Mouse (Mus musculus) hindbrain, embryonic 14.5 days (tissue): Measurements from ENCODE around the gene 1700025G04Rik. TPM values are rescaled to one million over a fixed set of nuclear protein-coding genes. Genes with fewer than 3 reads are reported as not detected.
A peak's percentile ranks its signal among the peaks of the same experiment; 100 is the strongest.

ENCODE experiments used
- ATAC-seq: fragments of 200-750 bp; cut with Nextera tagmentation; 2 replicates; pipeline ENCODE4 v1.8.0; 2017; ENCODE audit warnings: moderate number of reproducible peaks, mild to moderate bottlenecking, moderate TSS enrichment, moderate library complexity; ENCODE audit not compliant: low FRiP score
- DNase-seq: peaks from one replicate; pipeline ENCODE4 v3.0.0-alpha.2; 2015; ENCODE audit warnings: low spot score
- H3K27ac ChIP-seq: fragments of 300-500 bp; sonication (generic); 2 replicates; pipeline ENCODE4 v1.5.1; 2014; ENCODE audit warnings: mild to moderate bottlenecking, moderate library complexity
- H3K27me3 ChIP-seq: fragments of 300-500 bp; sonication (generic); 2 replicates; pipeline ENCODE4 v1.6.1; 2014; ENCODE audit warnings: mild to moderate bottlenecking, low read length, mixed read lengths; ENCODE audit not compliant: control insufficient read depth, insufficient read depth
- H3K36me3 ChIP-seq: fragments of 300-500 bp; sonication (generic); replicated peaks from 2 replicates; pipeline ENCODE4 v1.6.1; 2014; ENCODE audit not compliant: control insufficient read depth, insufficient read depth
- H3K4me1 ChIP-seq: fragments of 300-500 bp; sonication (generic); replicated peaks from 2 replicates; pipeline ENCODE4 v1.6.1; 2014; ENCODE audit warnings: antibody characterized with exemption, low read length, mixed read lengths; ENCODE audit not compliant: control insufficient read depth, insufficient read depth
- H3K4me2 ChIP-seq: fragments of 300-500 bp; sonication (generic); replicated peaks from 2 replicates; pipeline ENCODE4 v1.6.1; 2014; ENCODE audit warnings: mild to moderate bottlenecking, moderate library complexity
- H3K4me3 ChIP-seq: fragments of 300-500 bp; sonication (generic); replicated peaks from 2 replicates; pipeline ENCODE4 v1.5.1; 2014; ENCODE audit warnings: mild to moderate bottlenecking, low read length
- H3K9ac ChIP-seq: fragments of 300-500 bp; sonication (generic); 2 replicates; pipeline ENCODE4 v1.6.1; 2014
- H3K9me3 ChIP-seq: fragments of 300-500 bp; sonication (generic); 2 replicates; pipeline ENCODE4 v1.6.1; 2016; ENCODE audit warnings: low read length; ENCODE audit not compliant: control insufficient read depth
- WGBS: fragments of 180-500 bp; shearing (Covaris S2); extraction: QIAGEN DNeasy Blood & Tissue Kit; methylation state at CpG from one replicate; pipeline ENCODE4 v1.1.7; 2014; 5-methylcytosine and 5-hydroxymethylcytosine counted together
- polyA plus RNA-seq: library from polyadenylated mRNA; unstranded; fragments of >200 nt; fragmentation: Nextera tagmentation; extraction: Ambion mirVana; gene quantifications from 2 replicates; pipeline ENCODE4 v1.2.1, GENCODE M21; 2014

1700025G04Rik gene
- polyA plus RNA-seq, 1 experiment from 2014 or later = 32.6 TPM

DNA sequence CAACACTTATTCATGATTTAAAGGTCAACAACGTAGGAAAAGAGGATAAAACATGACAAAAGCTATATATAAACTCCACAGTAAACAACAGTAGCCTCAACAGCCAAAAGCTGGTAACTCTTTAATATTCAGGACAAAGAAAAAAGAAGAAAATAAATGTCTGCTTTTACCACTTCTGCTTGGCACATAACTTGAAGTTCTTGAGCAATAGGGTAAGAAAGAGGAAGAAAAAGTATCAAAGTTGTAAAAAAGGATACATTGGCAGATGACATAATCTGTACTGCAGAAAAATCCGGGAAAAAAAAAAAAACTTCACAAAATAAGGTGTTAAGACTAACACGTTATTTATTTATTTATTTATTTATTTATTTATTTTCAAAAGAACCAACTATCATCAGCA, 131.5 kb downstream of the 1700025G04Rik start:
- Histone ChIP-seq H3K27me3 (no peaks in the 10 kb centered on the region), H3K4me2 (no peak overlapping the region), H3K4me3 (no peak overlapping the region), H3K9me3 (no peaks in the 10 kb centered on the region), H3K4me1 (peaks cover 10% of the 10 kb centered on the region), H3K27ac (no peak overlapping the region), H3K36me3 (no peaks in the 10 kb centered on the region), H3K9ac (no peak overlapping the region)
- DNase-seq = no peak
- 75% methylated on average over 3 of the region's 3 CpGs for WGBS
- no peak for ATAC-seq

DNA sequence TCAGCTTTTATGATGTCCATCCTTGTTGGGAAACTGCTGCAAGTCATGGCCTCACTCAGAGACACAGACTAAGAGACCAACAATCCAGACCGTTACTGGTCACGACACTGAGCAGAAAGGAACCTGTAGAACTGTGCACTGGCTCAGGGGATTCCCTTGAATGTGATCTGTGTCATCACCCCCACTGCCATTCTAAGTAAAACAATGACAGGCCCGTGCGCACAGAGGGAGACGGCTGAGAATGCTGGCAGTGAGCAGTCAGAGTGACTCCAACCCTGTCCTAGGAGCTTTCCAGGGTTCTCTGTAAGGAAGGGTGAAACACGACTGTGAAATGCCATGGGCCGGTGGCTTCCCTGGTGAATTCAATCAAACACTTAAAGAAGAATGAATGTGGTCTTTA, 132.3 kb downstream of the 1700025G04Rik start:
- no peak overlapping the region for H3K27ac ChIP-seq
- H3K9me3 ChIP-seq = no peaks in the 10 kb centered on the region
- no peak overlapping the region for H3K9ac ChIP-seq
- ATAC-seq (no peak), DNase-seq (no peak)
- H3K36me3 ChIP-seq = no peaks in the 10 kb centered on the region
- no peaks in the 10 kb centered on the region for H3K27me3 ChIP-seq
- 21% methylated on average over 7 of the region's 7 CpGs for WGBS
- H3K4me2 ChIP-seq = no peak overlapping the region
- H3K4me3 ChIP-seq = no peak overlapping the region
- peaks cover 18% of the 10 kb centered on the region for H3K4me1 ChIP-seq

DNA sequence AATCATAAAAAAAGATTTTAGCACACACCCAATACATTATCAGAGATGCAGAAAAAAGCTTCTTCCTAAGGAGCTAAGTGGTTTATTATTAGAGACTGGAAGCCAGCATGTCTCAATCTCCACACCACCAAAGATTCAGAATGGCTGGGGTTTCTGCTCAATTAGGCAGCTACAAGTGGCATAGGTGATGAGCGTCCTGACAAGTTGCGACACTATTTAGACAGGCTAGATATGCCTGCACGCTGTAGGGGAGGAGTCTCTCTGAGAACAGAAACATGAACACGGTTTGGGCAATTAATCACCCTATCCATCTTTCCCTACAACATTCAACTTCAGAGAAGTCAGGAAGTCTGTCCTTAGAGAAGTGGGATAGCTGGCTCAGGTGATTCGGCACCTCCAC, 134.1 kb downstream of the 1700025G04Rik start:
- Histone ChIP-seq H3K27me3 (no peaks in the 10 kb centered on the region), H3K9me3 (no peaks in the 10 kb centered on the region), H3K9ac (no peak overlapping the region), H3K36me3 (no peaks in the 10 kb centered on the region), H3K4me1 (peaks cover 19% of the 10 kb centered on the region), H3K4me2 (no peak overlapping the region), H3K4me3 (no peak overlapping the region), H3K27ac (no peak overlapping the region)
- no peak for ATAC-seq
- 65% methylated on average over 5 of the region's 5 CpGs for WGBS
- DNase-seq = no peak

DNA sequence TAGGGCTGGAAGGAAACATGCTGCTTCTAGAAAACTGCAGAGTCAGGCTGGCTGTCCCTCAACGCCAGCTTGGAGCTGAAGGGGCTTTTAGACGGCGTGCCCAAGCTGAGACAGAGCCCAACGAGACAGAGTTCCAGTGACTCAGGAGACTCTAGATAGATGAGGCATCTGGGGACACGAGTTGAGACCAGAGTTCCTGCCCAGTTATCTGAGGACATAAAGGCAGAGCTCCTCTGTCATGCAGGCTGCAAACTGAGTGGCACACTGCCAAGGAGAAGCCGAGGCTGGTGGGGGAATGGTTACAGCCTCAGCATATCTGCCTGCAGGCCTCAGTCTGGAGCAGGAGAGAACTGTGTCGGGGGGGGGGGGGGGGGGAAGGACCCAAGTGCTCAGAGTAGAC, 136.4 kb downstream of the 1700025G04Rik start:
- Histone ChIP-seq H3K36me3 (no peaks in the 10 kb centered on the region), H3K27me3 (no peaks in the 10 kb centered on the region), H3K4me3 (no peak overlapping the region), H3K4me1 (peaks cover 19% of the 10 kb centered on the region), H3K4me2 (no peak overlapping the region), H3K9me3 (no peaks in the 10 kb centered on the region), H3K27ac (peak overlapping the region; percentile 43; the same call in 1 of the 2 replicates), H3K9ac (no peak overlapping the region)
- ATAC-seq (peak; percentile 56; the same call in 1 of the 2 replicates), DNase-seq (peak; percentile 67)
- WGBS = 31% methylated on average over 7 of the region's 7 CpGs

DNA sequence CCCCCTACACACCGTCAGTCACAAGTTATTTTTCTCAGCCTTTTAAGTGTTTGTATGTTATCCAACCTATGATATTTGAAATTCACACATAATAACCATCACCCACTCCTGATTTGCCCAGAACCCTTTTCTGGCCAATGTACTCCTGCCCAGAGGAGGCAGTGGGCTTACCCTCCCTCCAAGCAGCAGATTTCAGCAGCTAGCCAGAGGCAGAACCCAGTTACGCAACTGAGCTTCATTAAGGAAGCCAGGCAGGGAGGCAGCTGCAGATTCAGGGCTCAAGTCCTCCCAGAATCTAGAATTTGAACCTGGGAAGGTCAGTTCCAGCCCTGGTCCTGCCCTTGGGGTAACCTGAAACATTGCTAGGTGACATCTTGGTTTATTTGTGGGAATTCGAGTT, 141.9 kb downstream of the 1700025G04Rik start:
- Histone ChIP-seq H3K4me3 (no peak overlapping the region), H3K9ac (no peak overlapping the region), H3K27ac (no peak overlapping the region), H3K9me3 (no peaks in the 10 kb centered on the region), H3K36me3 (no peaks in the 10 kb centered on the region), H3K4me2 (no peak overlapping the region), H3K27me3 (no peaks in the 10 kb centered on the region), H3K4me1 (peaks cover 49% of the 10 kb centered on the region)
- ATAC-seq (no peak), DNase-seq (no peak)
- 69% methylated on average over 3 of the region's 3 CpGs for WGBS

DNA sequence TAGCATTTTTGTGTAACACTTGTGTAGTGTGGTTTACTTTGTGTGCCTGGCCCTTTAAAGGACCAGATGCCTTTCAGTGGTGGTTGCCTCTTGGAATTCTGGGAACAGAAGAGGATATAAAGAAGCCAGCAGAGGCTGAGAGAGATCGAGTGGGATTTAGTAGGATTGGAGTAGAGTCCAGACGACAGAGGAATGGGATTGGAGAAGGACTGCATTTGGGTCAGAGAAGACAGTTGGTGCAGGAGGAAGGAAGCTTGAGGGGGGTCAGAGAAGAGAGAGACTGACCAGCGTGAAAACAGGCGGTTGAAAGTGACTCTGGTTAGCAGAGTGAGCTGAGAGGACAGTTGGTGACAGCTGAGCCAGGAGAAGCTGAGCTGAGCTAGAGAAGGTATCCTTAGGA, 142.4 kb downstream of the 1700025G04Rik start:
- H3K9me3 ChIP-seq = no peaks in the 10 kb centered on the region
- ATAC-seq (no peak), DNase-seq (no peak)
- H3K4me2 ChIP-seq = 0 out of 2 replicates have a peak overlapping the region, but pooled peaks have one; percentile 10
- 48% methylated on average over 4 of the region's 4 CpGs for WGBS
- no peak overlapping the region for H3K4me3 ChIP-seq
- peaks cover 46% of the 10 kb centered on the region for H3K4me1 ChIP-seq
- H3K27ac ChIP-seq = no peak overlapping the region
- H3K27me3 ChIP-seq = no peaks in the 10 kb centered on the region
- no peaks in the 10 kb centered on the region for H3K36me3 ChIP-seq
- no peak overlapping the region for H3K9ac ChIP-seq

DNA sequence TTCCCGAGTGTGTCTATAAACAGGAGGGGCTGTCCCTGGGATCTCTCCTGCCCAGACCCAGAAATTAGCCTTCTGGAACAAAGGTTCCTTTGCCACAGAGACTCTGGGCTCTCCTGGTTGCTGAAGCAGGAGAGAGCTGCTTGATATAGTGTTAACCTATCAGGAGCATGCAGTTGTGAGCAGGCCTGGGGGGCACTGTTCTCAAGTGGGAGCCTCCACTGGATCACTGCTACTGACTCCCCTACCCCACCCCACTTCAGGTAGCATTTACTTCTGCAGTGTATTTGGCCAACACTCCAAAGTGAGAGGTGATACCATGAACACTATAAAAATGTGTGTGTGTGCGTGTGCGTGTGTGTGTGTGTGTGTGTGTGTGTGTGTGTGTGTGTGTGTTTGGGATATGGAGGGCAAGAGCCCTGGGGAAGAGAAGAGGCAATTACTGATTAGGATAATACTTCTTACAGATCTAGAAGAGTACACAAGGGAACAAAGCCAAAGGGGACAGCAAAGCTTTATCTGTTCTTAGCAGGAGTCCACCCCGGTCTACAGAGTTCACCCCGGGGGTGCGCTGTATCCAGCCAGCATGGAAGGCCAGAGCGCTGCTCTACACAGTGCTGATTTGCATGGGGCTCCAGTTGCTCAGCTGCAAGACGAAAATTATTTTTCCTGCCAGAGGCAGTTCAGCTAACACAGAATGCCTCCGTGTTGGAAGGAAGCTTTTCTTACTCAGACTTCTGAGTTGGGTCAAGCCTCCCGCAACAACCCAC, 145.3 kb downstream of the 1700025G04Rik start:
- no peak overlapping the region for H3K4me3 ChIP-seq
- peak; percentile 78 for ATAC-seq
- peak overlapping the region; percentile 79 for H3K27ac ChIP-seq
- H3K4me2 ChIP-seq = no peak overlapping the region
- no peaks in the 10 kb centered on the region for H3K9me3 ChIP-seq
- WGBS = 16% methylated on average over 10 of the region's 10 CpGs
- H3K36me3 ChIP-seq = no peaks in the 10 kb centered on the region
- H3K27me3 ChIP-seq = no peaks in the 10 kb centered on the region
- DNase-seq = peak; percentile 49
- peaks cover 46% of the 10 kb centered on the region for H3K4me1 ChIP-seq
- H3K9ac ChIP-seq = peak overlapping the region; percentile 29

DNA sequence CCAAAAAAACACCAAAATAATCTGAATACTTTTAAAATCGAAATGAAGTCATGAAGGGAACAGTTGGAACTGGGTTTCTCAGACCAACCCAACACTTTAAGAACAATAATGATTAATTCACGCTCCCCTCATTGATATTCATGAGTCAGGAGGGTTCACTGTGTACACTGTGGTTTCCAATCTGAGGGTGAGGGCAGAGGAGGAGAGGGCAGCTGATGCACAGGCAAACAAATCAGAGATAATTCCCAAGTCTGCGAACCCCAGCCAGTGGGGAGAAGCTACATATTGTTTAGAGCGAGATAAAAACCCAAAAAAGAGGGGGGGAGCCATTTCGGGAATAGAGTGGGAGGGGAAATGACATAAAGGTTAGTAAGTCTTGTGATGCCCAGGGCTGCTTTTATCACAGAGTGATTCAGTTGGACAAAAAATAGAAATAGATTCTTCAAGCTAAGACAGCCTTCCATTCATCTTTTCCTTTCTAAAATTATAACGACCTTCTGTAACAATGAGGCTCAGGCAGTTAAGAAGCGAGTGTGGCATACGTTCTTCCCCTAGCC, 146.2 kb downstream of the 1700025G04Rik start:
- no peak overlapping the region for H3K4me2 ChIP-seq
- H3K4me3 ChIP-seq = no peak overlapping the region
- DNase-seq (no peak), ATAC-seq (no peak; the same call in 1 of the 2 replicates)
- H3K4me1 ChIP-seq = peaks cover 46% of the 10 kb centered on the region
- no peaks in the 10 kb centered on the region for H3K27me3 ChIP-seq
- 23% methylated on average over 8 of the region's 8 CpGs for WGBS
- H3K9me3 ChIP-seq = no peaks in the 10 kb centered on the region
- H3K36me3 ChIP-seq = no peaks in the 10 kb centered on the region
- peak overlapping the region; percentile 29; the same call in 1 of the 2 replicates for H3K9ac ChIP-seq
- H3K27ac ChIP-seq = peak overlapping the region; percentile 79

DNA sequence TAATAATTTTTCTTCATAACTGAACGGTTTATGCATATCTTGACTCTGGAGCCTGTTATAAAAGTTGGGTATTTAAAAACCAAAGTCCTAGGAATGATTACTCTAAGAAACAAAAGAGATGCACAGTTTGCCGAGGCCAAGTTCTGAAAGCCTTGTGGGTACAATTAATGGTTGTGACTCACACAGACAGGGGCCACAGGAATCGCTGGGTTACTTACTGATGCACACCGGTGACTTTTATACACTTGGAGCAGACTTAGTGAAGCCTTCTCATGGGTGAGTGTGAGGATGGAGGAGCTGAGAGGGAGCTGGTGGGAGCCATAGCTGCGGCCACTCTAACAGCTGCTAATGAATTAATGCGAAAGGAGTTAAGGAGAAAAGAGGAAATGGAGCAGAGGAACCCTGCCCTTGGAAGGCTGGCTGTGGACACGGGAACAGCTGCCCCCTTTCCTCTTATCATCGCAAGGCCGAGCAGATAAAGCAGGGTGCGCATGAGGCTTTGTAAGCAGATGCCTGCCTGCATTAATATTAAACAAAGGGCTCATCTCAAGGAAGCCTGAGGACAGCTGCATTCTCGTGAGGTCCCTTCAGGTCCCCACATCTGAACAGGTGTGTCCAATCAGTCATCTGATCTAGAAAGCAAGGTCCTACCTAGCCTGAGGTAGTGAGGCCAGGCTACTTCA, 146.8 kb downstream of the 1700025G04Rik start:
- H3K4me1 ChIP-seq = peaks cover 44% of the 10 kb centered on the region
- no peak overlapping the region for H3K4me2 ChIP-seq

More for the DNA sequence above, 146.8 kb downstream of the 1700025G04Rik start:
- no peak overlapping the region for H3K4me3 ChIP-seq
- DNase-seq (no peak), ATAC-seq (no peak)
- peak overlapping the region; percentile 79 for H3K27ac ChIP-seq
- 34% methylated on average over 11 of the region's 11 CpGs for WGBS
- no peaks in the 10 kb centered on the region for H3K36me3 ChIP-seq
- H3K27me3 ChIP-seq = no peaks in the 10 kb centered on the region
- H3K9ac ChIP-seq = no peak overlapping the region
- no peaks in the 10 kb centered on the region for H3K9me3 ChIP-seq
